In genomic region chr10:58700160-58700559, GRCm38 (mm10) we compare ENCODE assay signal across 41 mouse cellular contexts. TPM values are rescaled to one million over a fixed set of nuclear protein-coding genes. Genes with fewer than 3 reads are reported as not detected.
A peak's percentile ranks its signal among the peaks of the same experiment; 100 is the strongest.
DNase-seq lines count a peak whose midpoint lies in the region; ATAC-seq and TF ChIP-seq lines count a peak whose summit lies in the region.
"Had no signal": no experiment of that assay in that cellular context is flagged by ENCODE, and none has a peak within 500 bp of the region (broad histone marks: within the 10 kb centered on the region; RNA-seq: fewer than 3 reads in every experiment).

No protein-coding gene starts in this region.

- no peak overlapping the region for H3K4me2 ChIP-seq in forebrain, postnatal 0 days (ENCODE audit: low read depth)
- no peak overlapping the region for H3K4me2 ChIP-seq in forebrain, embryonic 11.5 days (ENCODE audit: low read depth, low read length, severe bottlenecking)
- H3K4me2 ChIP-seq in hindbrain, postnatal 0 days (ENCODE audit: low read depth, low read length): no peak overlapping the region
- H3K4me2 ChIP-seq in midbrain, embryonic 16.5 days (ENCODE audit: low read length): no peak overlapping the region
- no peak overlapping the region for H3K4me2 ChIP-seq in intestine, embryonic 15.5 days (replicated peaks)
- H3K4me2 ChIP-seq: forebrain, embryonic 12.5 days; neural tube, embryonic 12.5 days had no signal

- no peaks in the 10 kb centered on the region for H3K27me3 ChIP-seq in forebrain, postnatal 0 days (ENCODE audit: insufficient read depth, low read length)
- H3K27me3 ChIP-seq in forebrain, embryonic 11.5 days (ENCODE audit: control insufficient read depth, insufficient read depth, low read length): no peaks in the 10 kb centered on the region
- no peaks in the 10 kb centered on the region; the same call in 1 of the 2 replicates for H3K27me3 ChIP-seq in hindbrain, postnatal 0 days (ENCODE audit: insufficient read depth, low read length)
- H3K27me3 ChIP-seq in hindbrain, embryonic 10.5 days (ENCODE audit: insufficient read depth, poor library complexity, severe bottlenecking): no peaks in the 10 kb centered on the region
- no peaks in the 10 kb centered on the region for H3K27me3 ChIP-seq in midbrain, embryonic 16.5 days (ENCODE audit: control insufficient read depth, insufficient read depth, low read depth, low read length)
- H3K27me3 ChIP-seq in intestine, embryonic 15.5 days (replicated peaks): no peaks in the 10 kb centered on the region
- H3K27me3 ChIP-seq: forebrain, embryonic 12.5 days; neural tube, embryonic 12.5 days had no signal

- H3K9me3 ChIP-seq in forebrain, postnatal 0 days (ENCODE audit: low read length): no peaks in the 10 kb centered on the region
- H3K9me3 ChIP-seq in forebrain, embryonic 11.5 days (ENCODE audit: control insufficient read depth, low read length): no peaks in the 10 kb centered on the region
- no peaks in the 10 kb centered on the region for H3K9me3 ChIP-seq in hindbrain, postnatal 0 days (ENCODE audit: low read length)
- no peaks in the 10 kb centered on the region for H3K9me3 ChIP-seq in hindbrain, embryonic 10.5 days
- no peaks in the 10 kb centered on the region for H3K9me3 ChIP-seq in midbrain, embryonic 16.5 days (replicated peaks; ENCODE audit: control insufficient read depth, low read length, poor library complexity, severe bottlenecking)
- H3K9me3 ChIP-seq in intestine, embryonic 15.5 days: no peaks in the 10 kb centered on the region
- H3K9me3 ChIP-seq: forebrain, embryonic 12.5 days; neural tube, embryonic 12.5 days had no signal

- H3K27ac ChIP-seq in forebrain, postnatal 0 days (ENCODE audit: low read depth, low read length): no peak overlapping the region
- H3K27ac ChIP-seq in forebrain, embryonic 11.5 days (ENCODE audit: low read depth, low read length): no peak overlapping the region
- H3K27ac ChIP-seq in hindbrain, postnatal 0 days: no peak overlapping the region
- H3K27ac ChIP-seq in hindbrain, embryonic 10.5 days: no peak overlapping the region
- peak overlapping the region; percentile 39; the same call in 1 of the 2 replicates for H3K27ac ChIP-seq in midbrain, embryonic 16.5 days (ENCODE audit: low read length)
- no peak overlapping the region for H3K27ac ChIP-seq in intestine, embryonic 15.5 days
- H3K27ac ChIP-seq: forebrain, embryonic 12.5 days; liver, embryonic 14.5 days; macrophage; neural tube, embryonic 12.5 days; stomach, postnatal 0 days had no signal

- no peak overlapping the region for H3K4me3 ChIP-seq in forebrain, postnatal 0 days (ENCODE audit: low read depth, low read length)
- H3K4me3 ChIP-seq in forebrain, embryonic 11.5 days (ENCODE audit: low read depth, low read length): no peak overlapping the region
- H3K4me3 ChIP-seq in hindbrain, postnatal 0 days (ENCODE audit: low read length): no peak overlapping the region
- H3K4me3 ChIP-seq in hindbrain, embryonic 10.5 days: no peak overlapping the region
- no peak overlapping the region for H3K4me3 ChIP-seq in midbrain, embryonic 16.5 days (ENCODE audit: low read depth, low read length)
- no peak overlapping the region for H3K4me3 ChIP-seq in intestine, embryonic 15.5 days (replicated peaks)
- H3K4me3 ChIP-seq: erythroblast, embryonic 14.5 days; forebrain, embryonic 12.5 days; neural tube, embryonic 12.5 days had no signal

- DNase-seq in forebrain, postnatal 0 days: peak; percentile 45
- no peak for DNase-seq in forebrain, embryonic 11.5 days (ENCODE audit: low spot score)
- DNase-seq in hindbrain, postnatal 0 days (ENCODE audit: low spot score): peak; percentile 49
- no peak for DNase-seq in hindbrain, embryonic 10.5 days (ENCODE audit: low spot score)
- peak; percentile 19 for DNase-seq in R1 (ENCODE audit: low read depth, low spot score)
- DNase-seq: adrenal gland, postnatal 14 days; cerebellum, adult 18-20 months; cerebellum, postnatal 10 days; heart, postnatal 14 days; kidney, adult 9 months; kidney, postnatal 14 days; liver; lung, adult 2 months; lung, postnatal 10 days; right cerebral cortex, postnatal 4 days; thymus, adult 18-20 months; thymus, postnatal 36 days had no signal

- ATAC-seq in forebrain, postnatal 0 days: peak; percentile 76
- no peak for ATAC-seq in forebrain, embryonic 11.5 days (replicated peaks; ENCODE audit: low FRiP score)
- peak; percentile 43; the same call in 1 of the 2 replicates for ATAC-seq in hindbrain, postnatal 0 days
- peak; percentile 85 for ATAC-seq in midbrain, embryonic 16.5 days
- no peak for ATAC-seq in intestine, embryonic 15.5 days
- ATAC-seq: intestine, postnatal 0 days; Patski had no signal

- no peak for TF ChIP-seq CTCF in forebrain, postnatal 0 days (IDR thresholded peaks at IDR 0.05; ENCODE audit: low read depth)
- no peak for TF ChIP-seq CTCF in hindbrain, postnatal 0 days (IDR thresholded peaks at IDR 0.05; ENCODE audit: low read depth)

- 21% methylated on average over 4 of the region's 4 CpGs for WGBS in forebrain, postnatal 0 days
- WGBS in forebrain, embryonic 11.5 days: 45% methylated on average over 4 of the region's 4 CpGs
- WGBS in hindbrain, postnatal 0 days: 24% methylated on average over 4 of the region's 4 CpGs
- 54% methylated on average over 4 of the region's 4 CpGs for WGBS in hindbrain, embryonic 10.5 days
- 21% methylated on average over 4 of the region's 4 CpGs for WGBS in midbrain, embryonic 16.5 days
- WGBS in intestine, embryonic 15.5 days: 30% methylated on average over 4 of the region's 4 CpGs

- H3K36me3 ChIP-seq in forebrain, postnatal 0 days (ENCODE audit: insufficient read depth): no peaks in the 10 kb centered on the region
- H3K36me3 ChIP-seq in forebrain, embryonic 11.5 days (ENCODE audit: control insufficient read depth, insufficient read depth, low read length): no peaks in the 10 kb centered on the region
- H3K36me3 ChIP-seq in hindbrain, postnatal 0 days (ENCODE audit: insufficient read depth, low read length): no peaks in the 10 kb centered on the region
- no peaks in the 10 kb centered on the region for H3K36me3 ChIP-seq in hindbrain, embryonic 10.5 days
- H3K36me3 ChIP-seq in midbrain, embryonic 16.5 days (ENCODE audit: control insufficient read depth, insufficient read depth, low read length): no peaks in the 10 kb centered on the region
- H3K36me3 ChIP-seq in intestine, embryonic 15.5 days: no peaks in the 10 kb centered on the region
- H3K36me3 ChIP-seq: forebrain, embryonic 12.5 days; neural tube, embryonic 12.5 days had no signal

- H3K9ac ChIP-seq in forebrain, postnatal 0 days: no peak overlapping the region
- no peak overlapping the region for H3K9ac ChIP-seq in forebrain, embryonic 11.5 days (ENCODE audit: low read length)
- H3K9ac ChIP-seq in hindbrain, postnatal 0 days (replicated peaks; ENCODE audit: low read length): no peak overlapping the region
- no peak overlapping the region for H3K9ac ChIP-seq in midbrain, embryonic 16.5 days (ENCODE audit: low read depth, low read length)
- H3K9ac ChIP-seq in intestine, embryonic 15.5 days: no peak overlapping the region
- H3K9ac ChIP-seq: forebrain, embryonic 12.5 days; liver, embryonic 14.5 days; neural tube, embryonic 12.5 days had no signal

- H3K4me1 ChIP-seq in forebrain, postnatal 0 days (ENCODE audit: insufficient read depth): no peaks in the 10 kb centered on the region
- no peaks in the 10 kb centered on the region for H3K4me1 ChIP-seq in forebrain, embryonic 11.5 days (replicated peaks; ENCODE audit: control insufficient read depth, insufficient read depth, low read length)
- no peaks in the 10 kb centered on the region; the same call in 1 of the 2 replicates for H3K4me1 ChIP-seq in hindbrain, postnatal 0 days (ENCODE audit: insufficient read depth, low read length)
- peaks cover 5% of the 10 kb centered on the region for H3K4me1 ChIP-seq in hindbrain, embryonic 10.5 days (replicated peaks)
- H3K4me1 ChIP-seq in midbrain, embryonic 16.5 days (ENCODE audit: control insufficient read depth, insufficient read depth, low read length): peaks cover 11% of the 10 kb centered on the region
- H3K4me1 ChIP-seq in intestine, embryonic 15.5 days (replicated peaks): no peaks in the 10 kb centered on the region
- H3K4me1 ChIP-seq: neural tube, embryonic 12.5 days had no signal

RNA-seq across cellular contexts. Expression of gene Gm17542, which starts 17.9 kb away (rescaled TPM):
- not detected in 2 replicates for total RNA-seq in forebrain, postnatal 0 days (2014; rRNA removed)
- polyA plus RNA-seq in forebrain, postnatal 0 days (2015; fragmentation: Nextera tagmentation; extraction: Ambion mirVana): not detected in 2 replicates
- polyA plus RNA-seq in forebrain, embryonic 11.5 days (2014; fragmentation: Nextera tagmentation; extraction: Ambion mirVana): not detected in 2 replicates
- not detected in 2 replicates for total RNA-seq in hindbrain, postnatal 0 days (2014; rRNA removed)
- not detected in 2 replicates for polyA plus RNA-seq in hindbrain, postnatal 0 days (2015; fragmentation: Nextera tagmentation; extraction: Ambion mirVana)
- polyA plus RNA-seq in hindbrain, embryonic 10.5 days (2016; fragmentation: Nextera tagmentation; extraction: Ambion mirVana): not detected in 2 replicates
- polyA plus RNA-seq in midbrain, embryonic 16.5 days (2015; fragmentation: Nextera tagmentation; extraction: Ambion mirVana): not detected in 2 replicates
- not detected in 2 replicates for polyA plus RNA-seq in intestine, embryonic 15.5 days (2015; fragmentation: Nextera tagmentation; extraction: Ambion mirVana)
- total RNA-seq: adrenal gland, postnatal 14 days; common myeloid progenitor, adult 5-6 weeks; gastrocnemius, adult 8-10 months; gastrocnemius, postnatal 4 days; heart, adult 8-10 months; heart, postnatal 14 days; layer of hippocampus, adult 18-20 months; layer of hippocampus, postnatal 10 days; left cerebral cortex, adult 18-20 months; left cerebral cortex, postnatal 14 days; megakaryocyte-erythroid progenitor cell, adult 5-6 weeks; MEL had no signal
- polyA plus RNA-seq: embryonic facial prominence, embryonic 14.5 days; erythroblast, embryonic 14.5 days; forebrain, embryonic 12.5 days; heart, embryonic 14.5 days; intestine, postnatal 0 days; limb, embryonic 11.5 days; liver, embryonic 14.5 days; lung, adult 2 months; macrophage; neural tube, embryonic 12.5 days; Patski; spleen, adult 2 months; stomach, postnatal 0 days had no signal

RNA-seq across cellular contexts. Expression of gene Edar, which starts 24.7 kb away (rescaled TPM):
- total RNA-seq in forebrain, postnatal 0 days (2014; rRNA removed): 0.54 and 0.90 TPM in 2 replicates
- polyA plus RNA-seq in forebrain, postnatal 0 days (2015; fragmentation: Nextera tagmentation; extraction: Ambion mirVana): 0.38 and 0.40 TPM in 2 replicates
- polyA plus RNA-seq in forebrain, embryonic 11.5 days (2014; fragmentation: Nextera tagmentation; extraction: Ambion mirVana): 0.75 and 0.81 TPM in 2 replicates
- total RNA-seq in hindbrain, postnatal 0 days (2014; rRNA removed): 0.11 and 0.16 TPM in 2 replicates
- polyA plus RNA-seq in hindbrain, postnatal 0 days (2015; fragmentation: Nextera tagmentation; extraction: Ambion mirVana): 0.08 TPM in 2 replicates
- polyA plus RNA-seq in hindbrain, embryonic 10.5 days (2016; fragmentation: Nextera tagmentation; extraction: Ambion mirVana): 0.08 and 0.20 TPM in 2 replicates
- 0.30 and 0.32 TPM in 2 replicates for polyA plus RNA-seq in midbrain, embryonic 16.5 days (2015; fragmentation: Nextera tagmentation; extraction: Ambion mirVana)
- 0.33 TPM in 2 replicates for polyA plus RNA-seq in intestine, embryonic 15.5 days (2015; fragmentation: Nextera tagmentation; extraction: Ambion mirVana)
- total RNA-seq: layer of hippocampus, adult 18-20 months; megakaryocyte-erythroid progenitor cell, adult 5-6 weeks; MEL had no signal
- polyA plus RNA-seq: erythroblast, embryonic 14.5 days; liver, embryonic 14.5 days; macrophage had no signal

Comparison
In these comparisons a context has a peak if more than half of its experiments do, and no peak if none do; other contexts are left out.
1. ATAC-seq: peak in forebrain, postnatal 0 days (single experiment), hindbrain, postnatal 0 days (single experiment) and midbrain, embryonic 16.5 days (single experiment); none in forebrain, embryonic 11.5 days (single experiment) and intestine, embryonic 15.5 days (single experiment).
2. DNase-seq: peak in forebrain, postnatal 0 days (single experiment), hindbrain, postnatal 0 days (single experiment) and R1 (single experiment); none in forebrain, embryonic 11.5 days (single experiment) and hindbrain, embryonic 10.5 days (single experiment).